Comparison of ENCODE assay signal across 8 mouse cellular contexts in genomic region chr3:127258466-127259075, GRCm38 (mm10).
DNase-seq lines count a peak whose midpoint lies in the region; ATAC-seq lines count a peak whose summit lies in the region.

No protein-coding gene starts in this region.

- ATAC-seq in lung, embryonic 15.5 days (ENCODE audit: borderline replicate concordance, extremely low read depth, low FRiP score, low TSS enrichment) = no peak
- no peak for ATAC-seq in hindbrain, embryonic 15.5 days (ENCODE audit: low FRiP score, low read depth)
- ATAC-seq in stomach, embryonic 15.5 days (ENCODE audit: insufficient read depth, low FRiP score, low read depth) = no peak

- peak overlapping the region; percentile 62 for H3K4me2 ChIP-seq in lung, embryonic 15.5 days
- H3K4me2 ChIP-seq in hindbrain, embryonic 15.5 days = peak overlapping the region; percentile 59
- H3K4me2 ChIP-seq in stomach, embryonic 15.5 days = peak overlapping the region; percentile 65

- WGBS in lung, embryonic 15.5 days = 38% methylated on average over 15 of the region's 15 CpGs
- WGBS in hindbrain, embryonic 15.5 days = 35% methylated on average over 15 of the region's 15 CpGs
- WGBS in stomach, embryonic 15.5 days = 44% methylated on average over 15 of the region's 15 CpGs

- H3K27me3 ChIP-seq in lung, embryonic 15.5 days = no peaks in the 10 kb centered on the region
- no peaks in the 10 kb centered on the region for H3K27me3 ChIP-seq in hindbrain, embryonic 15.5 days
- no peaks in the 10 kb centered on the region for H3K27me3 ChIP-seq in stomach, embryonic 15.5 days (replicated peaks)

- no peak overlapping the region for H3K4me3 ChIP-seq in lung, embryonic 15.5 days
- peak overlapping the region; percentile 11; the same call in 1 of the 2 replicates for H3K4me3 ChIP-seq in hindbrain, embryonic 15.5 days
- no peak overlapping the region for H3K4me3 ChIP-seq in stomach, embryonic 15.5 days (replicated peaks)

- H3K9me3 ChIP-seq in lung, embryonic 15.5 days = no peaks in the 10 kb centered on the region
- no peaks in the 10 kb centered on the region for H3K9me3 ChIP-seq in hindbrain, embryonic 15.5 days
- H3K9me3 ChIP-seq in stomach, embryonic 15.5 days = no peaks in the 10 kb centered on the region

- H3K36me3 ChIP-seq in lung, embryonic 15.5 days = no peaks in the 10 kb centered on the region
- H3K36me3 ChIP-seq in hindbrain, embryonic 15.5 days = no peaks in the 10 kb centered on the region
- H3K36me3 ChIP-seq in stomach, embryonic 15.5 days = no peaks in the 10 kb centered on the region

- no peak overlapping the region for H3K9ac ChIP-seq in lung, embryonic 15.5 days
- H3K9ac ChIP-seq in hindbrain, embryonic 15.5 days = no peak overlapping the region
- no peak overlapping the region for H3K9ac ChIP-seq in stomach, embryonic 15.5 days

- peak; percentile 31 for DNase-seq in embryo, embryonic 10 days (ENCODE audit: low spot score)
- no peak for DNase-seq in embryo, embryonic 11 days
- no peak for DNase-seq in lung, postnatal 4 days
- no peak for DNase-seq in layer of hippocampus, postnatal 14 days (ENCODE audit: low spot score in 2 of 2)
- DNase-seq in adipocyte (ENCODE audit: low spot score) = no peak

- H3K4me1 ChIP-seq in lung, embryonic 15.5 days = 0 out of 2 replicates have a peak, but pooled peaks cover 3% of the 10 kb centered on the region
- peaks cover 24% of the 10 kb centered on the region for H3K4me1 ChIP-seq in hindbrain, embryonic 15.5 days (replicated peaks)
- H3K4me1 ChIP-seq in stomach, embryonic 15.5 days = 0 out of 2 replicates have a peak, but pooled peaks cover 2% of the 10 kb centered on the region

- H3K27ac ChIP-seq in lung, embryonic 15.5 days = no peak overlapping the region
- no peak overlapping the region for H3K27ac ChIP-seq in hindbrain, embryonic 15.5 days (replicated peaks)
- no peak overlapping the region for H3K27ac ChIP-seq in stomach, embryonic 15.5 days
